In genomic region chr1:191114868-191115267, GRCm38 (mm10) we compare ENCODE assay signal across 29 mouse cellular contexts. TPM values are rescaled to one million over a fixed set of nuclear protein-coding genes. Genes with fewer than 3 reads are reported as not detected.
A peak's percentile ranks its signal among the peaks of the same experiment; 100 is the strongest.
DNase-seq lines count a peak whose midpoint lies in the region; ATAC-seq and TF ChIP-seq lines count a peak whose summit lies in the region.
"Had no signal": no experiment of that assay in that cellular context is flagged by ENCODE, and none has a peak within 500 bp of the region (broad histone marks: within the 10 kb centered on the region; RNA-seq: fewer than 3 reads in every experiment).

No protein-coding gene starts in this region.

- H3K27ac ChIP-seq in layer of hippocampus, adult 2 months = peak overlapping the region; percentile 15; the same call in 1 of the 2 replicates
- H3K27ac ChIP-seq in brown adipose tissue, adult 24 weeks (replicated peaks; ENCODE audit: low read depth, low read length) = 0 out of 2 replicates have a peak overlapping the region, but pooled peaks have one; percentile 25
- H3K27ac ChIP-seq: embryonic facial prominence, embryonic 12.5 days; forebrain, embryonic 13.5 days; kidney, postnatal 0 days; midbrain, embryonic 10.5 days had no signal

- no peak for DNase-seq in layer of hippocampus, adult 2 months (ENCODE audit: low spot score in 2 of 2)
- DNase-seq in layer of hippocampus, postnatal 14 days (ENCODE audit: low spot score in 2 of 2) = no peak
- DNase-seq in spleen, postnatal 36 days (ENCODE audit: low spot score in 2 of 2) = peak; percentile 39 to 42
- DNase-seq in spleen, postnatal 4 days (ENCODE audit: low spot score in 2 of 2) = no peak
- DNase-seq in splenic B cell, adult 2 months (ENCODE audit: low read depth, low spot score) = peak; percentile 51
- no peak for DNase-seq in right cerebral cortex, postnatal 14 days
- DNase-seq: cerebellum, adult 8-10 months; gastrocnemius, postnatal 10 days; lung, postnatal 14 days; thymus, adult 2 months had no signal

- H3K27me3 ChIP-seq in splenic B cell, adult 2 months (ENCODE audit: control insufficient read depth, insufficient read depth, low read length, poor library complexity, severe bottlenecking) = no peaks in the 10 kb centered on the region
- H3K27me3 ChIP-seq: embryonic facial prominence, embryonic 12.5 days; forebrain, embryonic 13.5 days had no signal

- no peaks in the 10 kb centered on the region for H3K36me3 ChIP-seq in splenic B cell, adult 2 months (ENCODE audit: control insufficient read depth, insufficient read depth, low read length, poor library complexity, severe bottlenecking)
- H3K36me3 ChIP-seq: embryonic facial prominence, embryonic 12.5 days; midbrain, embryonic 10.5 days had no signal

- H3K4me3 ChIP-seq in layer of hippocampus, adult 2 months = no peak overlapping the region
- no peak overlapping the region for H3K4me3 ChIP-seq in brown adipose tissue, adult 24 weeks (ENCODE audit: insufficient read depth, low read depth, low read length)
- H3K4me3 ChIP-seq: embryonic facial prominence, embryonic 12.5 days; erythroblast, embryonic 14.5 days; forebrain, embryonic 13.5 days; midbrain, embryonic 10.5 days had no signal

- no peak for TF ChIP-seq CTCF in layer of hippocampus, adult 2 months (conservative IDR thresholded peaks at IDR 0.05)

- ATAC-seq in megakaryocyte-erythroid progenitor cell, adult 5-6 weeks (replicated peaks; ENCODE audit: low FRiP score, low TSS enrichment, poor library complexity, severe bottlenecking) = no peak
- ATAC-seq: forebrain, embryonic 13.5 days had no signal

- no peaks in the 10 kb centered on the region for H3K4me1 ChIP-seq in brown adipose tissue, adult 24 weeks (ENCODE audit: control insufficient read depth, insufficient read depth, insufficient read length, low read length)
- H3K4me1 ChIP-seq: forebrain, embryonic 13.5 days had no signal

RNA-seq across cellular contexts. Expression of gene Batf3, which starts 17.2 kb away (rescaled TPM):
- 1 to 10 TPM in 1 of 2 experiments, under 1 TPM in 1; 0.98 to 1.7 TPM for total RNA-seq in layer of hippocampus, adult 2 months (2021)
- not detected for total RNA-seq in layer of hippocampus, postnatal 14 days (2021)
- polyA plus RNA-seq in brown adipose tissue, adult 24 weeks (2012; ENCODE audit: insufficient read depth, insufficient read length, missing spikeins) = 1.3 and 1.4 TPM in 2 replicates
- total RNA-seq in megakaryocyte-erythroid progenitor cell, adult 5-6 weeks (2014; fragmentation: Nextera tagmentation) = not detected in 2 replicates
- 0.34 TPM in 1 of 2 replicates, not detected in the other for total RNA-seq in megakaryocyte-erythroid progenitor cell, adult 5-6 weeks (2017)

RNA-seq across cellular contexts. Expression of gene Fam71a, which starts 49.7 kb away (rescaled TPM):
- total RNA-seq in layer of hippocampus, adult 2 months (2021) = not detected
- not detected for total RNA-seq in layer of hippocampus, postnatal 14 days (2021)
- not detected in 2 replicates for polyA plus RNA-seq in brown adipose tissue, adult 24 weeks (2012; ENCODE audit: insufficient read depth, insufficient read length, missing spikeins)
- not detected in 2 replicates for total RNA-seq in megakaryocyte-erythroid progenitor cell, adult 5-6 weeks (2014; fragmentation: Nextera tagmentation)
- 0.11 and 0.42 TPM in 2 replicates for total RNA-seq in megakaryocyte-erythroid progenitor cell, adult 5-6 weeks (2017)
- total RNA-seq: adrenal gland, postnatal 4 days; ES-E14; gastrocnemius, postnatal 10 days; heart, adult 8-10 months; left cerebral cortex, adult 18-20 months had no signal
- polyA plus RNA-seq: embryonic facial prominence, embryonic 12.5 days; erythroblast, embryonic 14.5 days; forebrain, embryonic 13.5 days; heart, embryonic 16.5 days; hindbrain, embryonic 11.5 days; intestine, embryonic 14.5 days; kidney, postnatal 0 days; limb, embryonic 11.5 days; liver, embryonic 16.5 days; midbrain, embryonic 10.5 days; neural tube, embryonic 11.5 days; stomach, embryonic 16.5 days; thymus, adult 2 months; urinary bladder, adult 2 months had no signal

RNA-seq across cellular contexts. Expression of gene Nsl1, which starts 52.1 kb away (rescaled TPM):
- total RNA-seq in layer of hippocampus, adult 2 months (2021) = 1 to 10 TPM in 1 of 2 experiments, under 1 TPM in 1; 0.87 to 1.3 TPM
- total RNA-seq in layer of hippocampus, postnatal 14 days (2021) = 1 to 10 TPM in 1 of 2 experiments, under 1 TPM in 1; 0.60 to 1.2 TPM
- 0.28 and 0.79 TPM in 2 replicates for polyA plus RNA-seq in brown adipose tissue, adult 24 weeks (2012; ENCODE audit: insufficient read depth, insufficient read length, missing spikeins)
- total RNA-seq in megakaryocyte-erythroid progenitor cell, adult 5-6 weeks (2014; fragmentation: Nextera tagmentation) = 17.2 and 20.8 TPM in 2 replicates
- total RNA-seq in megakaryocyte-erythroid progenitor cell, adult 5-6 weeks (2017) = 14.8 and 18.4 TPM in 2 replicates

RNA-seq across cellular contexts. Expression of gene Tatdn3, which starts 52.1 kb away (rescaled TPM):
- total RNA-seq in layer of hippocampus, adult 2 months (2021) = 10 to 100 TPM; 38.4 to 48.7 TPM
- 10 to 100 TPM; 30.0 to 42.1 TPM for total RNA-seq in layer of hippocampus, postnatal 14 days (2021)
- 18.4 and 34.6 TPM in 2 replicates for polyA plus RNA-seq in brown adipose tissue, adult 24 weeks (2012; ENCODE audit: insufficient read depth, insufficient read length, missing spikeins)
- total RNA-seq in megakaryocyte-erythroid progenitor cell, adult 5-6 weeks (2014; fragmentation: Nextera tagmentation) = 20.1 and 23.3 TPM in 2 replicates
- total RNA-seq in megakaryocyte-erythroid progenitor cell, adult 5-6 weeks (2017) = 23.3 and 33.6 TPM in 2 replicates

Comparison
In these comparisons a context has a peak if more than half of its experiments do, and no peak if none do; other contexts are left out.
1. DNase-seq: peak in spleen, postnatal 36 days (2 of 2) and splenic B cell, adult 2 months (single experiment); none in layer of hippocampus, adult 2 months (0 of 2), layer of hippocampus, postnatal 14 days (0 of 2), spleen, postnatal 4 days (0 of 2) and right cerebral cortex, postnatal 14 days (single experiment).
2. RNA of gene Nsl1, which starts 52.1 kb away (total RNA-seq): 14.8 to 20.8 TPM in megakaryocyte-erythroid progenitor cell, adult 5-6 weeks; 0.87 to 1.3 TPM in layer of hippocampus, adult 2 months and 0.60 to 1.2 TPM in layer of hippocampus, postnatal 14 days; every median in the first group is over 4 times any median in the second.